Mouse (Mus musculus): Measurements from ENCODE around the gene Slc25a18. TPM values are rescaled to one million over a fixed set of nuclear protein-coding genes. Genes with fewer than 3 reads are reported as not detected.
"Not testable (repeated sequence)": the region's sequence is repeated elsewhere in the genome, so short reads cannot be mapped to it uniquely, and the experiment has no call there.

Slc25a18 gene
- polyA plus RNA-seq, 1 experiment from 2014 or later = 0.17 TPM

DNA sequence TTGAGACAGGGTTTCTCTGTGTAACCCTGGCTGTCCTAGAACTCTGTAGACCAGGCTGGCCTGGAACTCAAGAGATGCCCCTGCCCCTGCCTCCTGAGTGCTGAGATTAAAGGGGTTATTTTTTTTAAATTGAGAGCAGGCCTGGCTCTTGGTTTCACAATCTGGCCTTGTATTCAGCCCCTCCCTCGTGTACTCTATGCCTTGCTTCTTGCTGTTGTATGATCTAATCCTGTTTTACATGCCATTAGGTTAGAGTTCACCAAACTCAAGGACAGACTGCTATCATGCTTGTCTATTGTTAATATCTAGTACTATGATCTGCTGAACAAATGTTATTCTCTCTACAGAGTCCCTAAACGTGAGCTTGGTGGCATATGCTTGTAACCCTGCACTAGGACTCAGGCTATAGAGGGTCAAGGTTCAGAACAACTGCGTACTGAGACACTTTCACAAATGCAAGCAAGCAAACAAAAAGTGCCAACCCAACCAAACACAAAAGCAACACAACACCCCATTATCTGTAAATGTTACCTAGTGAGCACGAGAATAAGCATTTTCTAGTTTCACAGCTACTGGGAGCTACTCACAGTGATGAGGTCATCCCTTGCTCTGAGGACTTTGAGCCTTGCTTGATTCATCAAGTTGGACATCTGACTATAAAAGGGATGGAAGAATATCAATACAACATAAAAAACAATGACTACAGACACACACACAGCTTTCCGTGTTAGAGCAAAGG, 33.8 kb downstream of the Slc25a18 start:
- peak; percentile 57 for ATAC-seq (ENCODE audit: low read depth)
- H3K9ac ChIP-seq (ENCODE audit: low read depth, low read length) = no peak overlapping the region
- peaks cover 8% of the 10 kb centered on the region for H3K4me1 ChIP-seq (ENCODE audit: control insufficient read depth, low read depth, low read length)
- H3K9me3 ChIP-seq (replicated peaks; ENCODE audit: control insufficient read depth, low read length) = no peaks in the 10 kb centered on the region
- H3K4me2 ChIP-seq (ENCODE audit: low read depth, low read length) = no peak overlapping the region
- no peaks in the 10 kb centered on the region for H3K27me3 ChIP-seq (ENCODE audit: control insufficient read depth, insufficient read depth, low read depth, low read length)
- WGBS (ENCODE audit: insufficient replicate concordance) = 74% methylated on average over 5 of the region's 5 CpGs
- peak overlapping the region; percentile 62 for H3K27ac ChIP-seq (ENCODE audit: low read length)
- H3K36me3 ChIP-seq (ENCODE audit: control insufficient read depth, insufficient read depth) = peaks cover 86% of the 10 kb centered on the region
- no peak overlapping the region for H3K4me3 ChIP-seq (ENCODE audit: low read depth, low read length)

- WGBS (ENCODE audit: insufficient replicate concordance) = 81% methylated on average over 4 of the region's 4 CpGs
- Histone ChIP-seq H3K4me3 (ENCODE audit: low read depth, low read length) (no peak overlapping the region), H3K27me3 (ENCODE audit: control insufficient read depth, insufficient read depth, low read depth, low read length) (no peaks in the 10 kb centered on the region), H3K4me1 (ENCODE audit: control insufficient read depth, low read depth, low read length) (peaks cover 8% of the 10 kb centered on the region), H3K4me2 (ENCODE audit: low read depth, low read length) (no peak overlapping the region), H3K9ac (ENCODE audit: low read depth, low read length) (no peak overlapping the region), H3K36me3 (ENCODE audit: control insufficient read depth, insufficient read depth) (peaks cover 81% of the 10 kb centered on the region), H3K9me3 (replicated peaks; ENCODE audit: control insufficient read depth, low read length) (no peaks in the 10 kb centered on the region), H3K27ac (ENCODE audit: low read length) (peak overlapping the region; percentile 72)
- peak; percentile 70 for ATAC-seq (ENCODE audit: low read depth)
Measured at GRCm38 (mm10) chr6:120807738-120808081, 34.3 kb downstream of the Slc25a18 start.

DNA sequence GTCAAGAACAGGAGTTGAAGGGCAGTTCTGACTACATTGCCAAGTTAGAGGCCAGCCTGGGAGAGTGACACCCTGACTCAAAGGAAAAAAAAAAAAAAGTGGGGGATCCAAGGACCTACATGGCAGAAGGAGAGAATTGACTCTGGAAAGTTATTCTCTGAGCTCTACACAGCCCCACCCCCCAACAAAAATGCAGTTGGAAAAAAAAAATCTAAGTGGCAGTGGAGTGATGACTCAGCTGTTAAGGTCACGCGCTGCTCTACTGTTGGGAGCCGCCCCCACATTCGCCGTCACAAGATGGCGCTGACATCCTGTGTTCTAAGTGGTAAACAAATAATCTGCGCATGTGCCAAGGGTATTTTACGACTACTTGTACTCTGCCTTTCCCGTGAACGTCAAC, 38.6 kb downstream of the Slc25a18 start:
- not testable (repeated sequence) for ATAC-seq (ENCODE audit: low read depth); H3K4me1 ChIP-seq (ENCODE audit: control insufficient read depth, low read depth, low read length); H3K9me3 ChIP-seq (replicated peaks; ENCODE audit: control insufficient read depth, low read length); H3K27me3 ChIP-seq (ENCODE audit: control insufficient read depth, insufficient read depth, low read depth, low read length); H3K4me2 ChIP-seq (ENCODE audit: low read depth, low read length); H3K27ac ChIP-seq (ENCODE audit: low read length); H3K4me3 ChIP-seq (ENCODE audit: low read depth, low read length); H3K9ac ChIP-seq (ENCODE audit: low read depth, low read length)
- 93% methylated on average over 6 of the region's 10 CpGs for WGBS (ENCODE audit: insufficient replicate concordance)
- H3K36me3 ChIP-seq (ENCODE audit: control insufficient read depth, insufficient read depth) = peaks cover 42% of the 10 kb centered on the region

GRCm38 (mm10) chr6:120819294-120819693, 45.9 kb downstream of the Slc25a18 start:
- H3K27ac ChIP-seq (ENCODE audit: low read length) = peak overlapping the region; percentile 45
- H3K4me3 ChIP-seq (ENCODE audit: low read depth, low read length) = peak overlapping the region; percentile 98
- WGBS (ENCODE audit: insufficient replicate concordance) = 86% methylated on average over 2 of the region's 2 CpGs

DNA sequence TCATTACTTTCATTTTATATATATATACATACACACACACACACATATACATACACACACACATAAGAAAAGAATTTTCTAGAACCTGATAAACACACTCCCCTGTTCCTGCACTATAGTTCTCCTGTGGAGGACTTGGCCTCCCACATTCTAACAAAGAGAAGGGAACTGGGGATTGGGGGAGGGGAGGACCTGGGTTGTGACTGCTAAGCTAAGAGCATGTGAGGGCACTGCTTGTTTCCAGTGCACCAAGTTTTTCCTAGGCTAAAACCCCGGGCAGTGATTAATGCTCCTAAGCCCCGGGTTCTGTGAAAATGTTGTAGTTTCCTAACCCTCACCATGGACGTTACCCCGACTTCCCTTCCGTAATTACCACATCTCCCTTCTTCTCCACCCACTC, 46.8 kb downstream of the Slc25a18 start:
- peak overlapping the region; percentile 94 for H3K9ac ChIP-seq (ENCODE audit: low read depth, low read length)
- WGBS (ENCODE audit: insufficient replicate concordance) = 60% methylated on average over 5 of the region's 5 CpGs
- no peaks in the 10 kb centered on the region for H3K27me3 ChIP-seq (ENCODE audit: control insufficient read depth, insufficient read depth, low read depth, low read length)
- peak overlapping the region; percentile 29; the same call in 1 of the 2 replicates for H3K27ac ChIP-seq (ENCODE audit: low read length)
- peaks cover 24% of the 10 kb centered on the region for H3K36me3 ChIP-seq (ENCODE audit: control insufficient read depth, insufficient read depth)
- H3K4me3 ChIP-seq (ENCODE audit: low read depth, low read length) = peak overlapping the region; percentile 98
- peaks cover 27% of the 10 kb centered on the region for H3K4me1 ChIP-seq (ENCODE audit: control insufficient read depth, low read depth, low read length)
- H3K9me3 ChIP-seq (replicated peaks; ENCODE audit: control insufficient read depth, low read length) = no peaks in the 10 kb centered on the region
- no peak for ATAC-seq (ENCODE audit: low read depth)
- H3K4me2 ChIP-seq (ENCODE audit: low read depth, low read length) = peak overlapping the region; percentile 72

More at GRCm38 (mm10) chr6:120819294-120819693, 45.9 kb downstream of the Slc25a18 start:
- H3K4me2 ChIP-seq (ENCODE audit: low read depth, low read length) = peak overlapping the region; percentile 72
- no peak overlapping the region for H3K9ac ChIP-seq (ENCODE audit: low read depth, low read length)
- H3K9me3 ChIP-seq (replicated peaks; ENCODE audit: control insufficient read depth, low read length) = no peaks in the 10 kb centered on the region
- H3K4me1 ChIP-seq (ENCODE audit: control insufficient read depth, low read depth, low read length) = peaks cover 27% of the 10 kb centered on the region
- no peaks in the 10 kb centered on the region for H3K27me3 ChIP-seq (ENCODE audit: control insufficient read depth, insufficient read depth, low read depth, low read length)
- peaks cover 24% of the 10 kb centered on the region for H3K36me3 ChIP-seq (ENCODE audit: control insufficient read depth, insufficient read depth)
- no peak for ATAC-seq (ENCODE audit: low read depth)

DNA sequence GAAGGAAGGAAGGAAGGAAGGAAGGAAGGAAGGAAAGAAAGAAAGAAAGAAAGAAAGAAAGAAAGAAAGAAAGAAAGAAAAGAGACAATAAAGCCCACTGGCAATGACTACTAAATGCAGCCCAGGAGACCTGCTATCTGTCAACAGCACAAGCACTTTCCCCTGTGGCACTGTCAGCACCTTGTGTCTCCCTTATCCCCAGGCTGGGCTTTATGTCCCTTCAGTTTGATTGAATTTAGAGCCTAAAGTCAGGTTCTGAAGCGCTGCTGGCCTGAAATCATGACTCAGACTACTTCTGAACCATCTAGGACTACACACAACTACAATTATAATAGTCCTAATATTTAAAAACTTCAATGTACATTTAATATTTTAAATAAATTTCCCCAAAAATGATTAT, 47.6 kb downstream of the Slc25a18 start:
- H3K4me3 ChIP-seq (ENCODE audit: low read depth, low read length) = peak overlapping the region; percentile 98
- peak overlapping the region; percentile 94 for H3K9ac ChIP-seq (ENCODE audit: low read depth, low read length)
- H3K27me3 ChIP-seq (ENCODE audit: control insufficient read depth, insufficient read depth, low read depth, low read length) = no peaks in the 10 kb centered on the region
- no peaks in the 10 kb centered on the region for H3K9me3 ChIP-seq (replicated peaks; ENCODE audit: control insufficient read depth, low read length)
- H3K4me1 ChIP-seq (ENCODE audit: control insufficient read depth, low read depth, low read length) = peaks cover 27% of the 10 kb centered on the region
- peaks cover 24% of the 10 kb centered on the region for H3K36me3 ChIP-seq (ENCODE audit: control insufficient read depth, insufficient read depth)
- H3K27ac ChIP-seq (ENCODE audit: low read length) = peak overlapping the region; percentile 98
- peak; percentile 47 for ATAC-seq (ENCODE audit: low read depth)
- peak overlapping the region; percentile 72 for H3K4me2 ChIP-seq (ENCODE audit: low read depth, low read length)
- 53% methylated on average over 1 of the region's 1 CpGs for WGBS (ENCODE audit: insufficient replicate concordance)

DNA sequence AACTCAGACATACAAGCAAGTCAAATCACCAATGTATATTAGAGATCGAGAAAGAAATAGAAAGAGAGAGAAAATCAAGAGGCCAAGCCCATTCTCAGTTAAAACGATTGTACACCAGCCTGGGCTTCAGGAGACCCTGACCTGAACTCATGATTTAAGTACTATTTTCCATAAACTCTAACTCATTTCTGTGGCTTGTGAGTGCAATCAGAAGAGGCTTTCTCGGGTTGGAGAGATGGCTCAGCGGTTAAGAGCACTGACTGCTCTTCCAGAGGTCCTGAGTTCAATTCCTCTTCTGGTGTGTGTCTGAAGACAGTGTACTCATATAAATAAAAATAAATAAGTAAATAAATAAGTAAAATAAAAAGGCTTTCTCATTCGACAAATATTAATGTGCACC, 48.3 kb downstream of the Slc25a18 start:
- Histone ChIP-seq H3K9ac (ENCODE audit: low read depth, low read length) (peak overlapping the region; percentile 94), H3K4me3 (ENCODE audit: low read depth, low read length) (peak overlapping the region; percentile 98), H3K27ac (ENCODE audit: low read length) (peak overlapping the region; percentile 98), H3K4me2 (ENCODE audit: low read depth, low read length) (peak overlapping the region; percentile 72), H3K27me3 (ENCODE audit: control insufficient read depth, insufficient read depth, low read depth, low read length) (no peaks in the 10 kb centered on the region), H3K4me1 (ENCODE audit: control insufficient read depth, low read depth, low read length) (peaks cover 27% of the 10 kb centered on the region), H3K36me3 (ENCODE audit: control insufficient read depth, insufficient read depth) (peaks cover 24% of the 10 kb centered on the region), H3K9me3 (replicated peaks; ENCODE audit: control insufficient read depth, low read length) (no peaks in the 10 kb centered on the region)
- ATAC-seq (ENCODE audit: low read depth) = no peak
- 25% methylated on average over 5 of the region's 5 CpGs for WGBS (ENCODE audit: insufficient replicate concordance)

GRCm38 (mm10) chr6:120822307-120822928, 49.0 kb downstream of the Slc25a18 start, which contains the start of gene Atp6v1e1:
Gene Atp6v1e1, minus strand, starts transcription at chr6:120822793.
- under 1% methylated on average over 41 of the region's 41 CpGs for WGBS (ENCODE audit: insufficient replicate concordance)
- Histone ChIP-seq H3K4me3 (ENCODE audit: low read depth, low read length) (peak within 1 kb of the TSS; percentile 98), H3K9ac (ENCODE audit: low read depth, low read length) (peak within 1 kb of the TSS; percentile 94), H3K4me2 (ENCODE audit: low read depth, low read length) (peak within 1 kb of the TSS; percentile 72), H3K4me1 (ENCODE audit: control insufficient read depth, low read depth, low read length) (peaks cover 27% of the 10 kb centered on the region), H3K36me3 (ENCODE audit: control insufficient read depth, insufficient read depth) (peaks cover 21% of the 10 kb centered on the region), H3K27ac (ENCODE audit: low read length) (peak within 1 kb of the TSS; percentile 98), H3K9me3 (replicated peaks; ENCODE audit: control insufficient read depth, low read length) (no peaks in the 10 kb centered on the region), H3K27me3 (ENCODE audit: control insufficient read depth, insufficient read depth, low read depth, low read length) (no peaks in the 10 kb centered on the region)
- peak; percentile 91 for ATAC-seq (ENCODE audit: low read depth)
